Mouse (Mus musculus) kidney, adult 18-20 months (tissue): Measurements from ENCODE around the gene Gpcpd1.
A peak's percentile ranks its signal among the peaks of the same experiment; 100 is the strongest.

ENCODE experiments used
- DNase-seq: peaks from one replicate; pipeline ENCODE4 v3.0.0; 2021

Gpcpd1 gene

DNA sequence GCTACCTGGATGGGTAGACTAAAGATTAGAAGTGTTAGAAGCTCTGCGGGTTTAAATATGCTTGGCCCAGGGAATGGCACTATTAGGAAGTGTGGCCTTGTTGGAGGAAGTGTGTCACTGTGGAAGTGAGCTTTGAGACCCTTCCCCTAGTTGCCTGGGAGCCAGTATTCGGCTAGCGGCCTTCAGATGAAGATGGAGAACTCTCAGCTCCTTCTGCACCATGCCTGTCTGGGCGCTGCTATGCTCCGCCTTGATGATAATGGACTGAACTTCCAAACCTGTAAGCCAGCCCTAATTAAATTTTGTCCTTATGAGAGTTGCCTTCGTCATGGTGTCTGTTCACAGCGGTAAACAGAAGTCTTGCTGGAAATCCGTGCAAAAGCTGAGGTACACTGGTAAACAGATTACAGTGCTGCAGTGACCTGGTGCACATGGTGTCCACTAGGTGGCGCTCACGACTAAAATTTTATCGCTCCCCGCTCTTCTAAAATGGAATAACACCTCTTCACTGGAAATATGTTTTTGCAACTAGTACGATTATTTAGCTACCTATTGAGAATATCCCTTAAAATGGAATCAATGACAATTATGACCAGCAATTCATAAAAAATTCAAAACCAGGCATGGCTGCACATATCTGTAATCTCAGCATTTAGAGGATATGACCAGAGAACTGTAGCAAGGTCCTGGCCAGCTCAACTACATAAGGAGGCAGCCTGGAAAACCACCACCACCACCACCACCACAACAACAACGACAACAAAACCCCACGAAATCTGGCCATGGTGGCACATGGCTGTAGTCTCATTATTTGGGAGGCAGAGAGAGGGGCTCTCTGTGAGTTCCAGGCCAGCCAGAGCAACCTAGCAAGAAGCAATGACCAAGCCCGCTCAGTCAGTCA is 71.1 kb downstream of the Gpcpd1 start:
- peak; percentile 61 for DNase-seq

GRCm38 (mm10) chr2:132515607-132516006 is 71.9 kb downstream of the Gpcpd1 start:
- DNase-seq: no peak

DNA sequence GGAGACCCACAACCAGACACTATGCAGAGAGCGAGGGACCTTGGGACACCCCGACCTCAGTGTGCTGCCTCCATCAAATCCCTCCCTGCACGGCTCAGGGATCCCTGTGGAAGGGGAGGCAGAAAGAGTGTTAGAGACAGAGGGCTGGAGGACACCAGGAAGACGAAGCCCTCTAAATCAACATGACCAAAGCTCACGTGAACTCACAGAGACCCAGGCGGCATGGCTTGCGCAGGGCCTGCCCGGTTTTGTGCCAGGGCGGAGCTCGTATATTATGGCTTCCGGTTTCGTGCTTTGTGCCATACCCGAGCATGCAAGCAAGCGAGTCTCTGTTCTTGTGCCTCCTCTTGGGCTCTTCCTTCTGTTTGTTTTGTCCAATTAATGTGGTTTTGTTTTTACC is 72.5 kb downstream of the Gpcpd1 start:
- DNase-seq: no peak

GRCm38 (mm10) chr2:132514353-132514752 is 73.2 kb downstream of the Gpcpd1 start:
- no peak for DNase-seq

GRCm38 (mm10) chr2:132513371-132514181 is 74.0 kb downstream of the Gpcpd1 start:
- DNase-seq: no peak

GRCm38 (mm10) chr2:132512977-132513351 is 74.6 kb downstream of the Gpcpd1 start:
- DNase-seq: no peak

DNA sequence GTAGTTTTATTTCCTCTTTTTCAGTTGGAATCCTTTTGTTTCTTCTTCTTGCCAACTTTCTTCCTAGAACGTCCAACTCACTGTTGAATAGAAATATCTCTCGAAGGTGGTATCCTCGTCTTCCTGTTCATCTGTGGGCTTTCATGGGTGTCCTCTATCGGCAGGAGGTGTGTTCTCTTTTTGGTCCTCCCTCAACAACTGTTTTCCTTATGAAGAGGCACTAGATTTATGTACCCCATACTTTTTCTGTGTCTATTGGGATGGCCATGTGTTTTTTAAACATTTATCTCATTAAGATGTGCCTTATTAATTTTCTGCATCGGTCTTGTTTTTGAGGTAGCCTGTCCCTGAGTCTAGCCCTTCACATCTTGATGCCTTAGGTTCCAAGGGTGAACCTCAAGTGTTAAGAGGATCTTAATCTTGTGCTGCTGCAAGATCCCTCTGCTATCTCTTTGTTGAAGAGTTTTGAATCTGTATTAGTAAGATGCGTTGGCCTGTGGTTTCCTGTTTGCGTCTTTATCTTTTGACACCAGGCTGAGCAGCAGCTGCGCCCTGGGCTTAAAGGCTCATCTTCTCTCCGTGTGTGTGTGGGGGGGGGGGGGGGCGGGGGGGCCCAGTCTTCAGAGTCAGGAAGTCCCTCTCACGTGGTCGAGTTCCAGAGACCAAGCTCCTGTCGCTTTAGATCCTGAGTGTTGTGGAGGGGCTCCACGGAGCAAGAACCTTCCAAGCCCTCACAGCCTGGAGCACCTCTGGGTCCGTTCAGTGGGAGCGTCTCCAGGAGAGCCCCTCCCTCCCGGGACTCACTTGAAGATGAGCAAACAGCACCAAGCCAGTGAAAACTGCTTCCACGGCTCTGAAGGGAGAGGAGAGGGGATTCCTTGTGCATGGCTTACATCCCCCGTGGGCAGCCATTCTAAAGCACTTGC is 75.2 kb downstream of the Gpcpd1 start:
- no peak for DNase-seq

- no peak for DNase-seq
Observed at GRCm38 (mm10) chr2:132511011-132511818, 76.3 kb downstream of the Gpcpd1 start.

DNA sequence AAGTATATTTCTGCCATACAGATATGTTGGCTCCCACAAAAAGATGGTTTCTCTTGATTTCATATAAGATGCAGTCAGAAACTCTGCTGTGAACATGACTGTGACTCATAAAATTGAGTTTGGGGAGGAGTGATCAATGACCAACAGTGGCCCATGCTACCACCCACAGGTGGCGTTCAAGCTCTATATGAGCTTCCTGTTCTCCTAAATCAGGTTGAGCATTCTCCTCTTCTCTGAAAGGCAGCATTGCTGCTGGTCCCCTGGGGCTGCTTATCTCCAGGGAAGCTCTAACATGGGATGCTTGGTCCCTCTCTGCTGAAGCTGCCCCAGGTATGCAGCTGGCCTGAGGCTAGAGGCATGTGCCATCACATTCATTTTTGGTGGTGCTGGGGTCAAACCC is 77.8 kb downstream of the Gpcpd1 start:
- DNase-seq: no peak

- no peak for DNase-seq
Observed at GRCm38 (mm10) chr2:132509261-132509660, 78.3 kb downstream of the Gpcpd1 start.

GRCm38 (mm10) chr2:132507521-132507920 is 80.0 kb downstream of the Gpcpd1 start:
- no peak for DNase-seq

- no peak for DNase-seq
Observed at GRCm38 (mm10) chr2:132507091-132507490, 80.4 kb downstream of the Gpcpd1 start.

DNA sequence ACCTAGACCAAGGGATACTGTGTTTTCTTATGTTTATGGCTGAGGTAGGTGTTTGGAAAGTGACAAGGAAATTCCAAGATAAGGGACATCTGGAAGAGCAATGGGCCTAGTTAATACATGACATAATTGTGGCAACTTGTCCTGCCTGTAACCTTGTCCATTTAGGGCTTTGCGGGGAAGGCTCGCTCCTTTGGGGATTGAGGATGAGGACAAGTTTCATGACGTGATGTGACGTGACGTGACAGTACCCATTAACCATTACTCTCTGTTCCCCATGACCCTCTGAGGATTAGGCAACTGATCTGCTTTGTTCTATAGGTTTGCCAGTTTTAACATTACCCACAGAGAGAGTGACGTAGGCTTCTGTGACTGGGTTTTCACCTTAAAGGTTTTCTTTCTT is 81.7 kb downstream of the Gpcpd1 start:
- DNase-seq: no peak

DNA sequence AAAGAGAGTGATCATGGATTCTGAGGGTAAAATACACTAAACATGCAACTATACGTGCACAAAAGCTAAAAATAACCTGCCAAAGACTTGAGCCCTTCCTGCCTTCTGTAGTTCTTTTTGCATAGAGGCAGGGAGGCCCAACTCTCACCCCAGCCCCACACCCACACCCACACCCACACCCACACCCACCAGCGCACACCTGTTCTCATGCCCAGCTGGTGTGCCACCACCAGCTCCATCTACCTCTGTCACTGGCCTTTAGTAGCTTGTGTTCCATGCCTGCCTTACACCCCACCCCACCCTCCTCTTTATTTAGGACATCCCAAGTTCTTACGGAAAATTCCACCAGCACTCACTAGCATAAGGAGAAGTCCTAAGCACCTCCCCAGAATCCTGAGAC is 89.2 kb downstream of the Gpcpd1 start:
- no peak for DNase-seq

DNA sequence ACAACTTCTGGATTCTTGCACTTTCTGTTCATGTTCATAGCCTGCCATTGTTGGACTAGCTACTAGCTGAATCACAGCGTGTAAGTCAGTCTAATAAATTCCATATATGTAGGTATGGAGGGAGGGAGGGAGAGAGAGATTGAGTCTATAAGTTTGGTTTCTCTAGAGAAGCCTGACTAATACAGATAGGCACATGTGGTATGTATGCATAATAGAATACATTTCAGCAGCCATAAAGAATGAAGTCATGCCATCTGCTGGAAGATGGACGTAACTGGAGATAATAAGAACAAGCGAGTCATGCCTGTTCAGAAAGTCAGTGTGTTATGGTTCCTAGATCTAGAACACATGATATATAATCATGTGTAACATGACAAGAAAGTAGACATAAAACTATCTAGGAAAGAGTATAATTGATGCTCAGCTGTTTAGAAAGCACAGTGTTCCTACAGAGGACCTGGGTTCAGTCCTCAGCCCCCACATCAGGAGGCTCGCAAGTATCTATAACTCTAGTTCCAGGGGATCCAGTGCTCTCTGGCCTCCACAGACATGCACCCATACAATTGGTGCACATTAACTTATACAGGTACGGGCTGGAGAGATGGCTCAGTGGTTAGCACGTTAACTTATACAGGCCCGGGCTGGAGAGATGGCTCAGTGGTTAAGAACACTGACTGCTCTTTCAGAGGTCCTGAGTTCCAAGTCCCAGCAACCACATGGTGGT is 90.0 kb downstream of the Gpcpd1 start:
- no peak for DNase-seq

DNA sequence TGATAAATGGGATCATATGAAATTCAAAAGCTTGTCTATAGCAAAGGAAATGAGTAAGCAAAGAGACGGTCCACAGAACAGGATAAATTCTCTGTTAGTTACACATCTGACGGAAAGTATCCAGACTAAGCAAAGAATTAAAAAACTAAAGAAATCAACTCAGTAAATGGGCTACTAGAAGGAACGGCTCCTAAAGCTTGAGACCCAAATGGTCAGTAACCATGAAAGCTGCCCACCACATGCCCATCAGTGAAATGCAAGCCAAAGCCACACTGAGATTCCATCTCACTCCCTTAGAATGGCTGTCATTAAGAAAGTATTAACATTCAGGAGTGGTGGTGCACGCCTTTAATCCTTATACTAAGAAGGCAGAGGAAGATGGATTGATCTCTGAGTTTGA is 94.3 kb downstream of the Gpcpd1 start:
- no peak for DNase-seq

GRCm38 (mm10) chr2:132485454-132485853 is 102.1 kb downstream of the Gpcpd1 start:
- peak; percentile 48 for DNase-seq

GRCm38 (mm10) chr2:132481547-132481946 is 106.0 kb downstream of the Gpcpd1 start:
- DNase-seq: no peak
